Mouse (Mus musculus) yolk sac, embryonic 10.5 days (tissue): ENCODE data around the gene Kcnk10.

Experiments used
- DNase-seq: peaks from one replicate; pipeline ENCODE4 v3.0.0-alpha.2; 2017; ENCODE audit warnings: low spot score

Kcnk10 gene

GRCm38 (mm10) chr12:98519866-98520567 lies 58.1 kb downstream of the Kcnk10 start:
- no peak for DNase-seq

DNA sequence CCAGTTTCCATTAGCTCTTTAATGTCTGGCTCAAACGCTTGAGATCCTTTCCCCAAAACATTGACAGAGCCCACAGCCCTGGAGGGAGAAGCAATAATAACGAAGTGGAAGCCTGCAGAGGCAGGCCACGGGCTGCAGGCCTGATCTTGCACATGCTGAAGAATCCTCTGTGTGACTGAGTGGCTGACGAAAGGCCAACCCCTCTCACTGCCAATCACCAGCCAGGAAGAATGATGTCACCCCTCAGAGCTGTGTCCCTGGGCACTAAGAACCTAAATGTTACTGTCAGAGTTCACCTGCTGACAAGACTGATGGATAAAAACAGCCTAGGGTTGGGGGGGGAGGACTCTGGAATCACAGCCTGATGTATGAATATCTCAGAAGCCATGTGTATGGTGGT lies 72.5 kb downstream of the Kcnk10 start:
- DNase-seq: no peak

DNA sequence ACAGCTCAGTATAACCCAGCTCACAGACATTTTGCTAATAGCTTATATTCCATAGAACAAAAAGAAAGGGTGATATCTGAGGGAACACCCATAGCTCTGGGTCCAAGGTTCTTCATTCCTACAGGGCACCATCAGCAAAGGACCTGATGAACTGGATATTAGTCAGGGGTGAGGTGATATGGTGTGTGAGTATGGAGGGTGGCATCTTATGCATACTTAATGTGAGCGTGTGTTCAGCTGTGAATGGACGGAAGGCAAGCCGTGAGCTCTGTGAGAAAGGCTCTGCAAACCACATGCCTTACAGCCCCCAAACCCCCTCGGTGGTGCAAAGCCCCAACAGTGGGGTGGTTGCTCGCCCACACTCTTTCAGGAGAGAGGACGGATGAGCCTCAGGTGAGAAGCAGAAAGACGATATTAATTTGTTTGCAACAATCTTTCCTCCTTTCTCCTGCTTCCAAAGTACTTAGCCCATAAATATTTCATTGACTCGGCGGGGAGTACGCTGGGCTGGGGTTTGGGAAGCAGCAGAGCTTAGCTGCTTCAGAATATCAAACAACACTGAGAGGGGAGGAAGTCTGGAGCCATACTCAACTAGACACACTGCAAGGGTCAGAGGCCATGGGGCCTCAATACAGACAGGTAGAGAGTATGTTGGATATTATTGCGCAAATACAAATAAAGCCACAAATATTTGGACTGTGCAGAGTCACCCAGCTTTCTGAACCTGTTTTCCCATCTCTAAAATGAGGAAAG lies 76.4 kb downstream of the Kcnk10 start:
- no peak for DNase-seq

DNA sequence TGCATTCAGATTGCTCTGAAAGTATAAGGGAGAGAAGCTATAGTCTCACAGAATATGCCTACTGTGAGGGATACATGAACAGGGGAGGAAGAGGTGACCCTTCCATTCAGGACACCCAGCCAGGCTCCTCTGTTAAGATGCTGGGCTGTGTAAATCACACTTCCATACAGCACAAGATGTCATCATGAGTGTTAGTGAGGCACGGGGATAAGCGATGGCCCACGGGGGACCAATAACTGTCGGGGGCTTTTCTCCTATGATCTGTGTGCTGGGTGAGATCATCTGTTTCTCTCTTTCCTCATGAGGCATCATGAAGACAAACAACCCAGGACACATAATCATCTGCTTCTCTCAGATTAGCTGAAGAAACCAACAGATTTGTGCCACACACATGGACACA lies 77.1 kb downstream of the Kcnk10 start:
- DNase-seq: no peak

DNA sequence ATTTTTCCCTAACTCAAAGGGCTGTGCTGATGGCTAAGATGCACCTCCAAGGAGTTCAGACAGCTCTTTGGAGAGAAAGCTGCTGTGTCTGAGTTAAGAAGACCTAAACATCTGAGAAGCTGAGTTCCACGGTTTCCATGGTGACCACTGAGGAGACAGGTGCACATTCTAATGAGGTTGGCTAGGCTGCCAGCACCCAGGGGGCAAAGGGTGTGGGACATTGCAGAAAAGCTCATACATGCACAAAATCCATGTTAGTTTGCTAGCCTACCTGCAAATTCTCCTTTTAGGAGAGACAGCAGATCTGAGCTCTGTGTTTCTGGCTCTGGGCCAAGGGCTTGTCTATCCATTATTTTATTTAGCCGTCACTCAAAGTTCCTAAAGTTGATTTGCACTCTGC lies 96.7 kb downstream of the Kcnk10 start:
- DNase-seq: no peak

- no peak for DNase-seq
Measured at GRCm38 (mm10) chr12:98481048-98481447, 97.1 kb downstream of the Kcnk10 start.

DNA sequence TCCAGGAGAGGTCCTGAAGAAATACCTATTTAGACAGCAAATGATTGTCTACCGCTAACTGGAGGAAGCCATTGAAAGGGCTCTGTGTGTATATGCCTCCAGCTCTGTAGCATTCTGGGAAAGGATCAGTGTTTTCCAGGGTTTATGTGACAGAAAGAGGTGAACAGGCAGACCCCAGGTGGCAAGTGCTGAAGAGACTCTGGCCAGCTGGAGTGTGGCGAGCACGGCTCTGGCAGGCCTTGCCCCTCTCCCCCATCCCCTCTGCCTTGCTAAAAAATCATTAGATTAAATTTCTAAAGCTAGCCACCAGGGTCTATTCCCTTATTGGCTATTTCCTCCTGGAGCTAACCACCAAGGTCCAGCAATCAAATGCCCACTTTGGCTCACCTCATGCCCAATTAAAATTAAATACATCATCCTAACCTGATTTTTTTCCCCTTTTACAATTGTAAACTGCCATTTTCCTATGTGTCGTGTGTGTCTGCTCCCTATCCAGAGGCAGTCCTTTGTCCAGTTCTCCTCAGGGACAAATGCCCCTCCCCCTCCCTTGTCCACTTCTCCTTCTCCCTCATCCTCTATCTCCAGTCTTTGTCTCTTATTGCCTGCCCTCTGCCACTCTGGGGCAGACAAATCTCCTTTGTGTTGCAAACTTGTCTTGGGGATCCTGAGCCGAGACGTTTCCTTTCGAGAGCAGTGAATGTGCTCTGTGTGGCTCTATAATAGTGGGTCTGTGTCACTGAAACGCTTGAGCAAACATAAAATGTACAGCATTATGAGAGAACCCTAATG lies 100.2 kb downstream of the Kcnk10 start:
- DNase-seq: no peak

GRCm38 (mm10) chr12:98471232-98471631 lies 106.9 kb downstream of the Kcnk10 start:
- DNase-seq: no peak

GRCm38 (mm10) chr12:98470097-98470496 lies 108.0 kb downstream of the Kcnk10 start:
- no peak for DNase-seq

- DNase-seq: no peak
Measured at GRCm38 (mm10) chr12:98467793-98468192, 110.3 kb downstream of the Kcnk10 start.

GRCm38 (mm10) chr12:98459889-98460288 lies 118.2 kb downstream of the Kcnk10 start:
- no peak for DNase-seq

DNA sequence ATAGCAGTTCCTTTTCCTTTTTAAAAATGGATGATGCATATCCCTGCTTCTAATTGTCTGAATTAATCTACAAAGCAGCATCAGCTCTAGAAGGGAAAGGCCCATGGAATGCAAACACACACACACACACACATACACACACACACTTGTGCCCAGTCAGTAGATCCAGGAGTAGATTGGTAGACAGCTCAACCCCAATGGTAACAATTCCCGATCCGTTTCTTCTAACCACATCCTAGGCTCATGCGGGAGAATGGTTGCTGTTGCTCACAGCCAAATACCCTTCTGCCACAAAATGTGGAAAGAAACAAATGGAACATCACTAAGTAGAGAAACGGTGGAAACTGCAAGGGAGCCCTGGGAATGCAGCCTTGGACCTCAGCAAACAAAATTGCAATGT lies 119.2 kb downstream of the Kcnk10 start:
- DNase-seq: no peak

DNA sequence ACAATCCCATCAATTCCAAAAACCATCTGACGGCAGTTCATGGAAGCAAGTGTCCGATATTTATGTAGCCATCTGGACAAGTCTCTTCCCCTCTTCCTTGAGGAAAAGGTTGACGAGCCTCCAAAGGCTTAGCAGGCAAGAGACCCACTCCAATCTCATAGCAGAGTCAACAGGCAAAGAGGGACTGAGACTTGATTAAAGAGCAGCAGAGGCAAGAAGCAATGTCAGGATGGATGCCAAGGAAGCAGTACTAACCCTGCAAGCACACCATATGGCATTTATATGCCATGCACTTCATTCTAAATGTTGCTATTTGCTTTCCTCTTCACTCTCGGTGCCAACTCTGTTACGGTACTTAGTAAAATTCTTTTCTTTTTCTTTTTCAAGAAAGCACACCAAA lies 119.6 kb downstream of the Kcnk10 start:
- no peak for DNase-seq

DNA sequence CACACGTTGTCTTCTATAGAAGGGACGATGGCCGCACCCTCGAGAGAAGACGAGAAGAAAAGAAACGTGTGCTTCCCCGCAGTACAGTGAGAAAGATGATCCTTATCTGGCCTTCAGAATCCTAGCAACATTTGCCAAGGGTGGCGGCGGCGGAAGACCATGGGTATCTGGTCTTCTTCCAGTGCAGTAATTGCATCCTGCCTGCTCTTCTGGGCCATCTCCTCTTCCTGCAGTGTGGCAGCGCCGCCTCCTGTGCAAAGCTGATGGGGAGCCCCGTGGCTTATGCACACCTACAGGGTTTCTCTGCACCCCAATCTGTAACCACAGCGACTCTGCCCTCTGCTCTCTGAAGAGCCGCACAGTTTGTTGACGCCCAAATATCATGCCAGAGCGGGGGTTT lies 124.9 kb downstream of the Kcnk10 start:
- no peak for DNase-seq

DNA sequence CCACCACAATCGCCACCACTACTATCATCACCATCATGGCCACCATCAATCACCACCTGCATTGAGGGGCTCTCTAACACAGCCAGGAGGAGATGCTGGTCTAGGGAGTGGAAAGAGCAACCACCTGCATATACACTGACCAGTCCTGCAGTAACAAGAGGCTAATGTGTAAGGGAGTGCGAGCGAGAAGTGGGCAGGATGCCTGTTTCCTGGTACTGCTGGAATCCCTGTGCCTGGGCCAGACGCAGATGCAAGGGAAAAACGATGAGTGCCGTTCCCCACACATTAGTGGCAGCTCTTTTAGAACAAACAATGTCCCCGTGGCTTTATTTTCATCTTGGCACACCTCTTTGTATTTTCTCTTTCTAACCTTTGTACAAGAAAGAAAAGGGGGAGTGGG lies 125.5 kb downstream of the Kcnk10 start:
- DNase-seq: no peak

GRCm38 (mm10) chr12:98445637-98446036 lies 132.5 kb downstream of the Kcnk10 start:
- DNase-seq: no peak

- DNase-seq: no peak
Measured at GRCm38 (mm10) chr12:98444860-98445259, 133.2 kb downstream of the Kcnk10 start.

DNA sequence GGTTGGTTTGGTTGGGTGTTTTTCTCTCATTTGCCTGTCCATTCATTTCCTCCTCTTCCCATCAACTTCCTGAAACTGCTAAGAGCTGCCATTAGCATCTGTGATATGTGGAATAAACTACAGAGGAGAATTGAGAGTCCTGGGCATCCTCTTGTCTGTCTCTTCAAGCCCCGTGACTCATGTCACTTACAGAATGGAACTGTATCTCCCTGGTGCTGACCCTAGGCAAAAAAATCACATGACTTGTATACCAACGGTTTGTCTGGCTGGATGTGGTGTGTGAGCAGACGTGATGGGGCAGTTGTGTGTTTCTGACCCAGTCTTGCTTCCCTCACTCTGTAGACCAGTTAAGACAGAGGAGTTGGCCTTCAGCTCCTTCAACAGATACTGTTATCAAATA lies 134.4 kb downstream of the Kcnk10 start:
- no peak for DNase-seq

- DNase-seq: no peak
Measured at GRCm38 (mm10) chr12:98438080-98438479, 140.0 kb downstream of the Kcnk10 start.

DNA sequence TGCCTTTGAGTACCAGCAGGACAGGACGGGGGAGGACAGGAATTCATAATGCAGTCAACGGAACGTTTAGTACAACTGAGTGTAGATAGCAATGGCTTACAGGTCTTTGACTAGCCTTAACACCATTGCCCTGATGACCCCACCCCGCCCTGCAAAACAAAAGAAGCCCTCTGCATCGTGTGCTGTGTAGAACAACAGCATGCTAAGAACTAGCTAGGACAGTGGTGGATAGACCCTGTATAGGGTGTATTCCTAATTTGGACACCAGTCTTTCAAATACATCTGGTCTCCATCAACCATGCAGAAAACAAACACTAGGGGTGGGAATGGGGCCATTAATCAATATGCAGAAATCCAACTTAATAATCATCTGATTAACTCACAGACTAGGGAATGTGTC lies 147.4 kb downstream of the Kcnk10 start:
- DNase-seq: no peak

DNA sequence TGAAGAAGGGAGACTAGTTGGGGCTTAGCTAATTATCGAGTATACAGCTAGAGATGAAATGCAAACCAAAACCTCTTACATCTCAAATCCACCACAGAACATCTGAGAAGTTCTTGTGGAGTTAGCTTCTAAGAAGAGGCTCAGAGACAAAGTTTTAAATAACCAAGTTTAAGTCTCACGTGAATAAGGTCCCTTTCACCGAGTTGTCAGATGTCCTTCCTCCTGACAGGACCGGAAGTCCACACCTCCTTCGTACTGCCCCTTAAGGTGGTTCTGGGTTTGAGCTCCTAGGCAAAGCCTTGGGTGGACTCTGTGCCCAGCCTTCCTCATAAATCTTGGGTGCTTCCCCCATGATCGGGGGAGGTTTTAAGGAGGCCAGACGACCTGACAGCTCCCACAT lies 156.8 kb downstream of the Kcnk10 start:
- DNase-seq: no peak

DNA sequence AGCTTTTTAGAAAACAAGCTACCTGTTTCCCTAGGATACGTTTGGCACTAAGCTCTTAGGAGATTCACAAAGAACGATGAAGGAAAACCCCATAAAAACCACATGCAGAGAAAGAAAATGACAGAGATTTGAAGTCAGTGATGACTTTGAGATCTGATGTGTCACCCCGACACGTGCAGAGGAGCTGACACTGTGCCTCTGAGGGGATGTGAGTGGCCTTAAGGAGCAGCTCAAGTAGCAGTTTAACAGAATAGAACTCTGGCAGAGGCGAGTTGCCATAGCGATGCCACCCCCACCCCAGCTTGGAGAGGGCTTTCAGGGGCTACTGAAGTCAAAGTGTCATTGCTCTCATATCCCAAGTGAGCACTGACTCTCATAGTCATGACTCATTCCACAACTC lies 158.3 kb downstream of the Kcnk10 start:
- no peak for DNase-seq

DNA sequence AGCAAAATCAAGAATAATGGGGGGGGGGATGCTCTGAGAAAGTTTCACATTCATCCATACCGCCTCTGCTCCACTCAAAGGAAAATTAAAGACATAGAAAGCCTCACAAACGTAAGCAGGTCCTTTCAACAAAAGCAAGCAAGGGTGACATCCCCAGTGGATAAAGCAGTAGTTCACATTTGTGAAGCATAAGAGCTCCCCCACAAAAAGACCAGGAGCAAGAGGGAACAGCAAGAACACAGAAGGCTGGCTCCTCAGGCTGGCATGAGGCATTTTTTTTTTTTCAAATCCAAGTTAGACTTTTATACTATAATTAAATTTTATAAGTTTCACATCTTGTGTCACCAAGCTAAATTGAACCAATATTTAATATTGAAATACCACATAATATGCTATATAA lies 168.5 kb downstream of the Kcnk10 start:
- DNase-seq: no peak
